Mouse (Mus musculus): ENCODE measurements around the gene Cluap1. TPM values are rescaled to one million over a fixed set of nuclear protein-coding genes. Genes with fewer than 3 reads are reported as not detected.
A peak's percentile ranks its signal among the peaks of the same experiment; 100 is the strongest.
"Not testable (repeated sequence)": the region's sequence is repeated elsewhere in the genome, so short reads cannot be mapped to it uniquely, and the experiment has no call there.

Gene Cluap1
- total RNA-seq, 1 experiment from 2014 or later: 52.6 TPM

DNA sequence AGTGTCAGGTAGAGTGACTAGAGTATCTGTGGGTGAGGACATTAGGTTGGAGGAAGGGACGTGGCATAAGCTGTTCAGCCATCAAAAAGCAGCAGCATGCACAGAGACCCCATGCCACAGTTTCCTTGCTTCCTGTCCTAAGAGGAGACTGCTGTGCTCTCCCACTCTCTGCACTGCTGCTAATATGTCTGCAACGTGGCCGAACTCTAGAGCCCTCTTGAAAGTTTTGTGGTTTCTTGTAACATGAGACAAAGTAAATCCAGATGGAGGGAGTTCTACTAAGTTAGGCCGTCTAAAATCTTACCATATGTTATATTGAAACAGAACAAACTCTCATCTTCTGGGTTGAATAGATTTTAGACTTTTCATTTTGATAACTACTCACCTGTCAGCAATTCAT is 15.4 kb downstream of the Cluap1 start:
- no peak for ATAC-seq (replicated peaks in 1 of 2; ENCODE audit: insufficient read depth in 1 of 2, low FRiP score in 2 of 2, low TSS enrichment in 1 of 2, low read depth in 1 of 2, poor library complexity in 2 of 2, severe bottlenecking in 2 of 2)

DNA sequence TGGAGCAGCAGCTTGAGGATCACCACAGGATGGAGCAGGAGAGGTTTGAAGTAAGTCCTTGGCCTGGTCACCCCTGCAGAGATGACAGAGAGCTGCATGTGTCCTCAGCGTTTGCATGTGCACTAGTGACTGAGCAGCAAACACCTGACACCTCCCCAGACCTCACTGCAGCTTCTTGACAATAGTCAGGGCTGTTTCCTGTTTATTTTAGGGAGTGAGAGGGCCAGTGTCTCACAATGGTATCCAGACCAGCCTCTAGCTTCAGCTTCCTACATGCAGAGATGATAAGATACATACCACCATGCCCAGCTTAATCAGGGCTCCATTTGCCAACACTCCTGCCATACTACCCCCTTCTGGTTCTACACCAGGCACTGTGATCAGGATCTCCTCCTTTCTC is 20.0 kb downstream of the Cluap1 start:
- ATAC-seq (replicated peaks in 1 of 2; ENCODE audit: insufficient read depth in 1 of 2, low FRiP score in 2 of 2, low TSS enrichment in 1 of 2, low read depth in 1 of 2, poor library complexity in 2 of 2, severe bottlenecking in 2 of 2): no peak

GRCm38 (mm10) chr16:3929151-3929550 is 20.6 kb downstream of the Cluap1 start:
- ATAC-seq (replicated peaks in 1 of 2; ENCODE audit: insufficient read depth in 1 of 2, low FRiP score in 2 of 2, low TSS enrichment in 1 of 2, low read depth in 1 of 2, poor library complexity in 2 of 2, severe bottlenecking in 2 of 2): peak; percentile 32 to 62; a peak in 2 of 4 replicates

DNA sequence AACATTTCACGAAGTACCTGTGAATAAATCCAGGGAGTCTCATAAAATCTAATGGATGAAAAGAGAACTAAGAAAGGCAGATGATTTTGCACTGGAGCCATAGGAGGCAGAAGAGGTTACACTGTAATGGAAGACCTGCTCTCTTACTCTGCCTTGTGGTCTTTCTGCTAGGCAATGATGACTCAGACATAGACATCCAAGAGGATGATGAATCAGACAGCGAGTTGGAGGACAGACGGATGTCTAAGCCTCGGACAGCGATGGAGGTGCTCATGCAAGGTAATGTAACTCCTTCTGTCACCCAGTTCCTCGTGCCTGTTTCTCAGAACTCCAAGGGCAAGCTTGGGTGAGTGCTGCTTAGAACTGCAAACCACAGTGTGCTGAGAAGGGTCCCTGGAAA is 24.9 kb downstream of the Cluap1 start:
- no peak for ATAC-seq (replicated peaks in 1 of 2; ENCODE audit: insufficient read depth in 1 of 2, low FRiP score in 2 of 2, low TSS enrichment in 1 of 2, low read depth in 1 of 2, poor library complexity in 2 of 2, severe bottlenecking in 2 of 2)

DNA sequence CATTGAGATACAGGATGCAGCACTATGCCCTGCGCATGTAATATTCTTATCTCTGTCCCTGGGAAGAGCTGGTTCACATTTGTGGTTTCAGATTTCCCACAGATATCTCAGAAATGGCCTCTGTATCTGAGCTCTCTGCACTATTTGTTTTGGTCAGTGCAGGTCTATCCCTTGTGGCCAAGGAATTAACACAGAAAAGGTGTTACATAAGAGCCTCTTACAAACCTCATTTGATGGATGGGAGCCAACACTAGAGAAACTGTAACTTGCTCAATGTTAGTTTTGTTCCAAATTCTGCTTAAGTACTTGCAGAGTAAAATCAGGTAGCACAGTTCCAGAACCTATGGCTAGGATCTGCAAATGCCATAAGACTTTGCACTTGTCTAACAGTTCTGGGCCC is 25.5 kb downstream of the Cluap1 start:
- ATAC-seq (replicated peaks in 1 of 2; ENCODE audit: insufficient read depth in 1 of 2, low FRiP score in 2 of 2, low TSS enrichment in 1 of 2, low read depth in 1 of 2, poor library complexity in 2 of 2, severe bottlenecking in 2 of 2): no peak

DNA sequence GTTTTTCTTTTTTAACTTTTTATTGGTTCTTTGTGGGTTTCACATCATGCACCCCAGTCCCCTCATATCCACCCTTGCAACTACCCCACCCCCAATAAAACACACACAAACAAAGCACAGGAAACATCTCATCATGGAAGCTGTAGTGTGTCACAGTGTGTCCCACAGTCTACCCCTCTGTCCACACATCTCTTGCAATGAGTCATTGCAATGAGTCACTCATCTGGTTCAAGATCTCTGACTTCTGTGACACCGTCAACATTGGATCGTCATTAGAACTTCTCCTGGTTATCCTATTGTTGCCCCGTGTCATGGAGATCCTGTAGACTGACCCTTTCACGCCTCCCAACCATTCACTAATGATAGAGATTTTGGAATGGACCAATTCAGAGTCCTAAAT is 26.1 kb downstream of the Cluap1 start:
- ATAC-seq (replicated peaks in 1 of 2; ENCODE audit: insufficient read depth in 1 of 2, low FRiP score in 2 of 2, low TSS enrichment in 1 of 2, low read depth in 1 of 2, poor library complexity in 2 of 2, severe bottlenecking in 2 of 2): no peak

DNA sequence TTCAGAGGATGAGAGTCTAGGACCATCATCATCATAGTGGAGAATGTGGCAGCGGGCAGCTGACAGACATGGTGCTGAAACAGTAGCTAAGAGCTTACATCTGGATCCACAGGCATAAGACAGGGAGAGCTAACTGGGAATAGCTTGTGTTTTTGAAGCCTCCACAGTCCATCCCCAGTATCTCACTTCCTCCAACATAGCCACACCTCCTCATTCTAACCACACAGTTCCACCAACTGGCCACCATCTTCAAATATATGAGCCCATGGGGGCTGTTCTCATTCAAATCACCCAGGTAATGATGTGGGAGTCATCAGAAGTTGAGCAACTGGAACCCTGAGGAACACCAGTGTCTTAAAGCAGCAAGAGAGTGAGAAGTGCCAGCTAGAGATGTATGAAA is 42.5 kb downstream of the Cluap1 start:
- ATAC-seq (replicated peaks in 1 of 2; ENCODE audit: insufficient read depth in 1 of 2, low FRiP score in 2 of 2, low TSS enrichment in 1 of 2, low read depth in 1 of 2, poor library complexity in 2 of 2, severe bottlenecking in 2 of 2): no peak

GRCm38 (mm10) chr16:3956369-3956768 is 47.8 kb downstream of the Cluap1 start:
- ATAC-seq (replicated peaks in 1 of 2; ENCODE audit: insufficient read depth in 1 of 2, low FRiP score in 2 of 2, low TSS enrichment in 1 of 2, low read depth in 1 of 2, poor library complexity in 2 of 2, severe bottlenecking in 2 of 2): no peak

DNA sequence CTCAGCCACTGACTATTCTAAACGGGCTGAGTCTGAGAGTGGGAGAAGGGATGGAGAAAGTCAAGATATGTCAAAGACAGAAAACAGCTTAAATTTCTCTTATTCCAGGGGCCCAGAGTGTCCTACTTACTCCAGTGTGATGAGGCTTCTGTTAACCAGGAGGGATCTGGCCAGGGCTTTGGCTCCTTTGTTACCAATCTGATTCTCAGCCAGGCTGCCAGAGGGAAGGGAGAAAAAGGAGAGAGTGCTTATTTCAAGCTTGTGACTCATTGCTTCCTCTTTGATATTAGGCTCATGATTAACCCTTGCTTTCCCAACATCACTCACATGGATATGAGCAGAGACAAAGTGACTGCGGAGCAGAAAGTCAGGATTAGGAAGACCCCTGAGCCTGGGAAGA is 50.7 kb downstream of the Cluap1 start:
- no peak for ATAC-seq (replicated peaks in 1 of 2; ENCODE audit: insufficient read depth in 1 of 2, low FRiP score in 2 of 2, low TSS enrichment in 1 of 2, low read depth in 1 of 2, poor library complexity in 2 of 2, severe bottlenecking in 2 of 2)

DNA sequence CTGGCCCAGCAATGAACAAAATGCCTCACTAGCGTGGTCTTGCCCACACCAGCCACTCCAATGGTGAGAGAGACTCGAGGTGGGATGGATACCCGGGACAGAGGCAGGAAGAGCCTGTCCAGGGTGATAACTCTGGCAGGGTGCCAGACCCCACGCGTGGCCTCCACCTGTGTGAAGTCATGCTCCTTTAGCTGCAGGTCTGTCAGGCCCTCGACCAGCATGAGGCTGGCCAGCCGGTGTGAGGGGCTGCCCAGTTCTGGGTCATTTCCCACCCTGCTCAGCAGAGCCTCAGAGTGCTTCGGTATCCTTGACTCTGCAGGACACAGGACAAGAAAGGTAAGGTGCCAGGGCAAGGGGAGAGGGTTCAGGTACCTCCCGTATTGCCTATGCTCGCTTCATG is 56.4 kb downstream of the Cluap1 start:
- ATAC-seq (replicated peaks in 1 of 2; ENCODE audit: insufficient read depth in 1 of 2, low FRiP score in 2 of 2, low TSS enrichment in 1 of 2, low read depth in 1 of 2, poor library complexity in 2 of 2, severe bottlenecking in 2 of 2): no peak

- no peak for ATAC-seq (replicated peaks in 1 of 2; ENCODE audit: insufficient read depth in 1 of 2, low FRiP score in 2 of 2, low TSS enrichment in 1 of 2, low read depth in 1 of 2, poor library complexity in 2 of 2, severe bottlenecking in 2 of 2)
These were observed 56.9 kb downstream of the Cluap1 start for GRCm38 (mm10) chr16:3965534-3965933.

DNA sequence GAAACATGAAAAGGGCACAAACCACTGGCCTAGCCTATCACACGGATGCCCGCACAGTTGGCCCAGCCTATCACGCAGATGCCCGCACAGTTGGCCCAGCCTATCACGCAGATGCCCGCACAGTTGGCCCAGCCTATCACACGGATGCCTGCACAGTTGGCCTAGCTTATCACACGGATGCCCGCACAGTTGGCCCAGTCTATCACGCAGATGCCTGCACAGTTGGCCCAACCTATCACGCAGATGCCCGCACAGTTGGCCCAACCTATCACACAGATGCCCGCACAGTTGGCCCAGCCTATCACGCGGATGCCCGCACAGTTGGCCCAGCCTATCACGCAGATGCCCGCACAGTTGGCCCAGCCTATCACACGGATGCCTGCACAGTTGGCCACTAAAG is 65.9 kb downstream of the Cluap1 start:
- not testable (repeated sequence) for ATAC-seq (replicated peaks in 1 of 2; ENCODE audit: insufficient read depth in 1 of 2, low FRiP score in 2 of 2, low TSS enrichment in 1 of 2, low read depth in 1 of 2, poor library complexity in 2 of 2, severe bottlenecking in 2 of 2)

DNA sequence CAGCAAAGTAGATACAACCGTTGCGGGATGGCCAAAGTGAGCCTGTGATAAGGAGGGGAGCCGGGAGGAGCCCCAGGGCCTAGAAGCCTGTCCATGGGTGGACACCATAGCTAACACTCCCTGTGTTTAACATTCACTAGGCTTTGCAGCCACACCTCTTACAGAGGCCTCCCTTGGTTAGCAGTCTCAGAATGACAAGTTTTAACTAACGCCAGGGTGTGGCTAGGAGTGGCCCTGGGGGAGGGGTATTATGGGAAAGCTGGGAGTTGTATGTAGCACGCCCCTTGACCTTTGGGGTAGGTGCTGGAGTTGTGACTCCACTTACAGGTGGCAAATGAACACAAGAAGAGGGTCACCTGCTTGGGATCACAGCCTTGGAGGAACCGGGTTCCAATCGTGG is 67.1 kb downstream of the Cluap1 start:
- ATAC-seq (replicated peaks in 1 of 2; ENCODE audit: insufficient read depth in 1 of 2, low FRiP score in 2 of 2, low TSS enrichment in 1 of 2, low read depth in 1 of 2, poor library complexity in 2 of 2, severe bottlenecking in 2 of 2): no peak

DNA sequence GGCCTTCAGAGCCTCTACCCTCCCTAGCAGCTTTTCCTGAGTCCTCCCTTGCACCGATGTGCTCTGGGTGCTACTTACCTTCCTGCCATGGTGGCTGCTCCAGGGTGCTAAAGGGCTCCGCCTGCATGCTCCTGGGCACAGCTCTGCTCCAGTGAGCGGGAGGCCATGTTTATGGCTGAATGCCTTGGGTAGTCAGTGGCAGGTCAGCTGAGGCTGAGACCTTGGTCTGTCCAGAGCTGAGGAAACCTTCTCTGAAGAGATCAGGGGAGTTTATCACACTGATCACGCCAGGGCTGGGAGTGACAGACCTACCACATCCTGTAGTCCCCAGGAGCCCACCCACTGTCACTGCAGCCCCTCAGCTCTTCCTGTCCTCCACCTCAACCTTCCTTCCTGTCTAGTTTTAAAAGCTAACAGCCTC is 67.7 kb downstream of the Cluap1 start, which contains the start of gene Nlrc3:
Nlrc3 (minus strand) TSS at position 382 of the 421 bp plus-strand sequence.
- peak; percentile 86 to 94 for ATAC-seq (replicated peaks in 1 of 2; ENCODE audit: insufficient read depth in 1 of 2, low FRiP score in 2 of 2, low TSS enrichment in 1 of 2, low read depth in 1 of 2, poor library complexity in 2 of 2, severe bottlenecking in 2 of 2)

- ATAC-seq (replicated peaks in 1 of 2; ENCODE audit: insufficient read depth in 1 of 2, low FRiP score in 2 of 2, low TSS enrichment in 1 of 2, low read depth in 1 of 2, poor library complexity in 2 of 2, severe bottlenecking in 2 of 2): no peak
These were observed 68.1 kb downstream of the Cluap1 start for GRCm38 (mm10) chr16:3976712-3977111.

GRCm38 (mm10) chr16:3982173-3982572 is 73.6 kb downstream of the Cluap1 start:
- peak; percentile 78 to 87 for ATAC-seq (replicated peaks in 1 of 2; ENCODE audit: insufficient read depth in 1 of 2, low FRiP score in 2 of 2, low TSS enrichment in 1 of 2, low read depth in 1 of 2, poor library complexity in 2 of 2, severe bottlenecking in 2 of 2)

DNA sequence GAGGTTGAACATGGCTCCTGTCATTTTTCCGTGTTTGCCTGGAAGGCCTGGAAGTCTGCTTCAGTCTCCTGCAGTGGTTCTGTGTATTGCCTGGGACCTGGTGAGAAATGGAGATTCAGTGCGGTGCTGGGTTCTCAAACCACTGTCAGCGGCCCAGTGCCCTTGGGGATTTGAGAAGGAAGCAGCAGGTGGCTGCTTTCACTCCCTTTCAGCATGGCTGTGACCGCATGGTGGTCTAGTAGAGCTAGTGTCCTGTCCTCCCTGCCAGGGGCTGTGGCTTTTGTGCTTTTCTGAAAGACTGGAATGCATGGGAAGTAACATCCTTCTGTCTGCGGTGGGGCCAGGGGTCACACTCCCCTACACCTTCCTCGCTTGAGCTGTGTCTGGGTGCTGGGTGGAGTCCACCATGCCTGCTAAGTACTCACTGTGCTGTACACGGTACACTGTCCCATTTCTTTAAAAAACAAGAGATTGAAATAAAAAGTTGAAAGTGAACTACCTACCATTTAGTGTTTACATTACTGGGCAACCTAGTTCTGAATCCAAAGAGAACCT is 74.6 kb downstream of the Cluap1 start:
- no peak for ATAC-seq (replicated peaks in 1 of 2; ENCODE audit: insufficient read depth in 1 of 2, low FRiP score in 2 of 2, low TSS enrichment in 1 of 2, low read depth in 1 of 2, poor library complexity in 2 of 2, severe bottlenecking in 2 of 2)

- no peak for ATAC-seq (replicated peaks in 1 of 2; ENCODE audit: insufficient read depth in 1 of 2, low FRiP score in 2 of 2, low TSS enrichment in 1 of 2, low read depth in 1 of 2, poor library complexity in 2 of 2, severe bottlenecking in 2 of 2)
These were observed 79.8 kb downstream of the Cluap1 start for GRCm38 (mm10) chr16:3988410-3988809.

Data from hematopoietic stem cell, adult 5-6 weeks (primary cell).